Mouse (Mus musculus) midbrain, postnatal 0 days (tissue): Measurements from ENCODE around the gene Camkv. TPM values are rescaled to one million over a fixed set of nuclear protein-coding genes. Genes with fewer than 3 reads are reported as not detected.

Experiments used
- ATAC-seq: fragments of 200-750 bp; cut with Nextera tagmentation; 2 replicates; pipeline ENCODE4 v1.8.0; 2017; ENCODE audit warnings: moderate number of reproducible peaks, mild to moderate bottlenecking, moderate TSS enrichment, moderate library complexity; ENCODE audit not compliant: low FRiP score
- DNase-seq: peaks from one replicate; pipeline ENCODE4 v3.0.0-alpha.2; 2015; ENCODE audit warnings: low spot score
- H3K27ac ChIP-seq: fragments of 300-500 bp; sonication (generic); 2 replicates; pipeline ENCODE4 v1.5.1; 2014; ENCODE audit warnings: low read depth, mild to moderate bottlenecking, low read length, mixed read lengths
- H3K27me3 ChIP-seq: fragments of 300-500 bp; sonication (generic); 2 replicates; pipeline ENCODE4 v1.6.1; 2014; ENCODE audit warnings: low read length, control low read depth, mixed read lengths; ENCODE audit not compliant: insufficient read depth
- H3K36me3 ChIP-seq: fragments of 300-500 bp; sonication (generic); 2 replicates; pipeline ENCODE4 v1.6.1; 2014; ENCODE audit warnings: low read length, control low read depth, mixed read lengths; ENCODE audit not compliant: insufficient read depth
- H3K4me1 ChIP-seq: fragments of 300-500 bp; sonication (generic); 2 replicates; pipeline ENCODE4 v1.6.1; 2014; ENCODE audit warnings: mild to moderate bottlenecking, control low read depth, antibody characterized with exemption, low read length, mixed read lengths; ENCODE audit not compliant: insufficient read depth
- H3K4me2 ChIP-seq: fragments of 300-500 bp; sonication (generic); 2 replicates; pipeline ENCODE4 v1.6.1; 2014; ENCODE audit warnings: low read depth, mild to moderate bottlenecking, low read length, mixed read lengths; ENCODE audit not compliant: poor library complexity, severe bottlenecking
- H3K4me3 ChIP-seq: fragments of 300-500 bp; sonication (generic); 2 replicates; pipeline ENCODE4 v1.5.1; 2014; ENCODE audit warnings: low read depth, mild to moderate bottlenecking, low read length, moderate library complexity
- H3K9ac ChIP-seq: fragments of 300-500 bp; sonication (generic); replicated peaks from 2 replicates; pipeline ENCODE4 v1.6.1; 2014; ENCODE audit warnings: mild to moderate bottlenecking, low read length, moderate library complexity, mixed read lengths; ENCODE audit not compliant: poor library complexity, severe bottlenecking
- H3K9me3 ChIP-seq: fragments of 300-500 bp; sonication (generic); 2 replicates; pipeline ENCODE4 v1.6.1; 2016; ENCODE audit warnings: low read length, control low read depth
- CTCF ChIP-seq: IDR thresholded peaks from 2 replicates; pipeline ENCODE4 v1.5.1; 2016; ENCODE audit warnings: antibody characterized with exemption, mild to moderate bottlenecking
- WGBS: fragments of 180-500 bp; shearing (Covaris S2); extraction: QIAGEN DNeasy Blood & Tissue Kit; methylation state at CpG from one replicate; pipeline ENCODE4 v1.1.7; 2014; 5-methylcytosine and 5-hydroxymethylcytosine counted together
- polyA plus RNA-seq: library from polyadenylated mRNA; unstranded; fragments of >200 nt; fragmentation: Nextera tagmentation; extraction: Ambion mirVana; gene quantifications from 2 replicates; pipeline ENCODE4 v1.2.1, GENCODE M21; 2015
- total RNA-seq: library from RNA; depleted of rRNA; stranded (reverse); fragments of >200 nt; gene quantifications from 2 replicates; pipeline ENCODE4 v1.2.3, GENCODE M21; 2014

Gene Camkv
- total and polyA plus RNA-seq, 2 experiments from 2014 or later, result 133 to 136 TPM

DNA sequence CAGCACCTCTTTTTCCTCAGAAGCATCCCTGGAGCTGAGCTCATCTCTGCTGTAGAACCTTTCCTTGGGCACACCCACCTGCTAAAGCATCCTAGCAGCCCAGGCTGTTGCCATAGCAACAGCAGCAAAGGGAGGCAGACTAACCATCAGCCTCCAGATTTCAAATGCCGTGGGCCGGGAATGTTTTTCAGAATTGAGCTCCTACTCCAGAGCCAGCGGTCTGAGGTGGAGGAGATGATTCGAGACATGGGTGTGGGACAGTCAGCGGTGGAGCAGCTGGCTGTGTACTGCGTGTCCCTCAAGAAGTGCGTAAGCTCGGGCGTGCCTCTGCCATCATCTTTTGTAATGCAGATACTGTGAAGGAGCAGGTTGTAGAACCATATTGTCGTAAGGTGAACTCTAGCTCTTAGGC, 25.9 kb downstream of the Camkv start:
- Histone ChIP-seq H3K4me3 (no peak overlapping the region), H3K9ac (no peak overlapping the region), H3K4me1 (peaks cover 20% of the 10 kb centered on the region), H3K4me2 (peak overlapping the region; percentile 38), H3K27me3 (no peaks in the 10 kb centered on the region), H3K9me3 (no peaks in the 10 kb centered on the region), H3K27ac (peak overlapping the region; percentile 91), H3K36me3 (no peaks in the 10 kb centered on the region; the same call in 1 of the 2 replicates)
- peak; percentile 68 for ATAC-seq
- 53% methylated on average over 10 of the region's 10 CpGs for WGBS
- DNase-seq, result peak; percentile 85
- TF ChIP-seq CTCF, result no peak

DNA sequence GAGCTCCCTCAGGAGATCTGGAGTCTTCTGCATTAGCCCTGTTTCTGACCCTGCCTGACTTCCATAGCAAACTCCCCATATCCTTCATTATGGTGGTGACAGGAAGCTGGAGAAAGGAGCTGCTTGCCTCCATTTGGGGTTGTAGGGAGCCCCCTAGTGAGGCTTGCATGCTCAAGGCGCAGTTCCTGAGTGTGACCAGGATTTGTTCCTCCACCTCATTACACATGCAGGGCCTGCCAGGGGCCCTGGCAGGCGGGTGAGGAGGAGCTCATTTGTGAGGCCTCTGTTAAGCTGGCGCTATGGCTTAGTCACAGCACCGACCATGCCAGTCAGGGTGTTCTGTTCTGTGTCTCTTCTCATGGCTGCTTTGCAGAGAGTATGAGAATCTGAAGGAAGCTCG, 26.4 kb downstream of the Camkv start:
- Histone ChIP-seq H3K4me2 (peak overlapping the region; percentile 38), H3K4me3 (no peak overlapping the region), H3K4me1 (peaks cover 20% of the 10 kb centered on the region), H3K36me3 (no peaks in the 10 kb centered on the region; the same call in 1 of the 2 replicates), H3K27ac (peak overlapping the region; percentile 91), H3K27me3 (no peaks in the 10 kb centered on the region), H3K9me3 (no peaks in the 10 kb centered on the region), H3K9ac (peak overlapping the region; percentile 8; the same call in 1 of the 2 replicates)
- peak; percentile 61; the same call in 1 of the 2 replicates for ATAC-seq
- 34% methylated on average over 5 of the region's 5 CpGs for WGBS
- TF ChIP-seq CTCF, result peak; percentile 78
- DNase-seq, result peak; percentile 62

DNA sequence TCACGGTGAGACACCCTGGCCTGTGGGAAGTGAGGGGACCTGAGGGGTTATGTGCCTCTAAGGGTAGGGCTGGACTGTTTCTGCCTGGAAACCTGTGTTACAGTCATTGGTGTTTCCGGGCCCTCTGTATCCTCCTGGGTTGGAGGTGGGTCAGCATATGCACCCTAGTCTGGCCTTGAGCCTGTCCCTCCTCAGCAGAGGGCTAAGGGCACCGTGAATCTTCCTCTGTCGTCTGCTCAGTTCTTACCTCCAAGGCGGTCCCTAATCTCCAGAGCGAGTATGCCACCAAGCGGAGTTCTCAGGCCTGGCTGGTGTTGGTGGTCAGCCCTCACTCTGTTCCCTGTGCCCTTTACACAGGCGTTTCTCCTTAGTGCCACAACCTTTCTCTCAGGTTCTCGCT, 27.4 kb downstream of the Camkv start:
- Histone ChIP-seq H3K9ac (no peak overlapping the region), H3K4me3 (no peak overlapping the region), H3K9me3 (no peaks in the 10 kb centered on the region), H3K4me1 (peaks cover 20% of the 10 kb centered on the region), H3K4me2 (no peak overlapping the region), H3K27me3 (no peaks in the 10 kb centered on the region), H3K27ac (no peak overlapping the region), H3K36me3 (no peaks in the 10 kb centered on the region; the same call in 1 of the 2 replicates)
- DNase-seq, result no peak
- no peak for TF ChIP-seq CTCF
- no peak for ATAC-seq
- WGBS, result 92% methylated on average over 9 of the region's 9 CpGs

DNA sequence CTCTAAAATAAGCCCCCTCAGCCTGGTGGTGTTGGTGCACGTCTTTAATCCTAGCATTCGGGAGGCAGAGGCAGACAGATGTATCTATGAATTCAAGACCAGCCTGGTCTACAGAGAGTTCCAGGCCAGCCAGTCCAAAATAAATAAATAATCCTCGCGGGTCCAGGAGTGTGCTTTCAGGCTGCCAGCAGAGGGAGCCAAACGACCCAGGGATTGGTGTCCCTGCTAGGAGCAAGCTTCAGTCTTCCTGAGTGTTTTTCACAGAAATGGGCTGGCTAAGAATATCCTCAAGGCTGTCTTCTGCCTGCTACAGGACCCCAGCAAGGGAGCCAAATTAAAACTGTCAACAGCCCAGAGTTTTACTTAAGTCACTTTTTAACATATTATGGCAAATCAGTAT, 28.2 kb downstream of the Camkv start:
- peaks cover 20% of the 10 kb centered on the region for H3K4me1 ChIP-seq
- no peak overlapping the region for H3K9ac ChIP-seq
- no peaks in the 10 kb centered on the region for H3K9me3 ChIP-seq
- H3K4me3 ChIP-seq, result no peak overlapping the region
- ATAC-seq (no peak), DNase-seq (peak; percentile 85)
- H3K4me2 ChIP-seq, result no peak overlapping the region
- WGBS, result 22% methylated on average over 5 of the region's 5 CpGs
- TF ChIP-seq CTCF, result peak; percentile 93
- no peaks in the 10 kb centered on the region for H3K27me3 ChIP-seq
- no peaks in the 10 kb centered on the region; the same call in 1 of the 2 replicates for H3K36me3 ChIP-seq
- no peak overlapping the region for H3K27ac ChIP-seq

DNA sequence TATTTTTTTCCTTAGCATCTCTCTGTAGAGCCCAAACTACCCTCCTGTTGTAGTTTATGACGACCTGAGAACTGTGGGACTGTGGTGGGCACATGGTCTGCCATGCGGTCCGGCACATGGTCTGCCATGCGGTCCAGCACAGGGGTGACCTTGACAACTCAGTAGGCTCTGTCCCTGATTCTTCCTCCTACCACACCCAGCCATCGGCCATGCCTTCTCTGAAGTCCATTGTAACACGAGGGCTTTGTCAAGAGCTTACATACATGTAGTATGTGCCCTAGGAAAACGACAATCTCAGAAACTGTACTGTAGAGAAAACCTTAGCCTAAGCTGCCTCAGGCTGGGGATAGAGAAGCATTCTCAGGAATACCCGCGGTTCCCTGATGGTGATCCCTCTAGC, 29.2 kb downstream of the Camkv start:
- DNase-seq (no peak), ATAC-seq (no peak)
- H3K4me1 ChIP-seq, result peaks cover 20% of the 10 kb centered on the region
- H3K27me3 ChIP-seq, result no peaks in the 10 kb centered on the region
- H3K36me3 ChIP-seq, result no peaks in the 10 kb centered on the region; the same call in 1 of the 2 replicates
- no peak for TF ChIP-seq CTCF
- no peak overlapping the region for H3K4me3 ChIP-seq
- 92% methylated on average over 9 of the region's 9 CpGs for WGBS
- no peaks in the 10 kb centered on the region for H3K9me3 ChIP-seq
- no peak overlapping the region for H3K9ac ChIP-seq
- H3K4me2 ChIP-seq, result no peak overlapping the region
- no peak overlapping the region for H3K27ac ChIP-seq

DNA sequence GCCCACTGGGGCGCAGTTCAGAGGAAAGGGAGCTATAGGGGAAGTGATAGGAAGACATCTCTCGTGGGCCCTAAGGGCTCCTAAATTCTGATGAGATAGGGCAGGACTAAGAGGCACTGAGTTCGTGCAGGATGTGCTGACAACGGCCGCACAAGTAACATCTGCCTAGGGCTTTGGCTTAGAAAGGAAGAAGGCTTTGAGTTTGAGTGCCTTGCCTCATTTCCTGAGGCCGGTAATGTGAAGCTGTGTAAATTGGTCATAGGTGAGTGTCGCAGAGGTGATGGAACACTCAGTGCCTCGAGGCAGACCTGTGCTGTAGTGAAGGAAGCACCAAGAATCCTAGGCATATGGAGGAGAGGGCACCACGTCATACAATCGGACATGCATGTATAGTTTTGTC, 31.2 kb downstream of the Camkv start:
- no peak overlapping the region for H3K9ac ChIP-seq
- no peak overlapping the region for H3K4me3 ChIP-seq
- ATAC-seq, result no peak
- 90% methylated on average over 10 of the region's 10 CpGs for WGBS
- H3K4me2 ChIP-seq, result no peak overlapping the region
- no peaks in the 10 kb centered on the region for H3K27me3 ChIP-seq
- no peak overlapping the region for H3K27ac ChIP-seq
- TF ChIP-seq CTCF, result no peak
- H3K9me3 ChIP-seq, result no peaks in the 10 kb centered on the region
- H3K36me3 ChIP-seq, result peaks cover 3% of the 10 kb centered on the region; the same call in 1 of the 2 replicates
- DNase-seq, result no peak
- peaks cover 8% of the 10 kb centered on the region for H3K4me1 ChIP-seq
